Mouse (Mus musculus) megakaryocyte-erythroid progenitor cell, adult 5-6 weeks (primary cell): ENCODE data around the gene Dock2. TPM values are rescaled to one million over a fixed set of nuclear protein-coding genes. Genes with fewer than 3 reads are reported as not detected.

Source experiments
- ATAC-seq: replicated peaks from 2 replicates; pipeline ENCODE4 v1.8.0; 2016; ENCODE audit warnings: mild to moderate bottlenecking, inconsistent platforms; ENCODE audit not compliant: severe bottlenecking, poor library complexity, low FRiP score, low TSS enrichment
- total RNA-seq, 2 experiments: library from RNA; stranded (forward) in 1 of 2; stranded (reverse) in 1 of 2; fragments of 200-1000, 215-1000 nt in 1 of 2; fragments of >200 nt in 1 of 2; fragmentation: Nextera tagmentation in 1 of 2; gene quantifications; 2 replicates each; pipeline ENCODE4 v1.2.3; 2014 to 2017

Dock2 gene
- total RNA-seq, 2 experiments from 2014 or later: 39.0 to 41.0 TPM

DNA sequence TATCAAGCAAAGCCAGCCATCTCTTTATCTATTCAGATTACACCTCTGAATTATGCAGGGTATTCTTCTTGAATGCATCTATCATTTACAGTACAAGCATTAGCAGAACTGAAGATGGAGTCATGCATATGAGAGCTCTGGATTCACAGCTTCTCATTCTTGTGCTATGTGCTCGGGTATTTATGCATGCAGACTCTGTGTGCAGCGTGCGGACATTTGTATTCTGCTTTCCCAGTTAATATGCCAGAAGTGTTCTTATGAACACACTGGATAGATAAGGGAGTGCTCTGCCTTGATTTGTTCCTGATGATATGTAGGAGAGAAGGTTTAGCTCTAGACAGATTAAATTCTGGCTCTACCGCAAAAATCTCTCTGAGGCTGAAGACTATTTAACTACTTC is 333.7 kb downstream of the Dock2 start:
- ATAC-seq: no peak

DNA sequence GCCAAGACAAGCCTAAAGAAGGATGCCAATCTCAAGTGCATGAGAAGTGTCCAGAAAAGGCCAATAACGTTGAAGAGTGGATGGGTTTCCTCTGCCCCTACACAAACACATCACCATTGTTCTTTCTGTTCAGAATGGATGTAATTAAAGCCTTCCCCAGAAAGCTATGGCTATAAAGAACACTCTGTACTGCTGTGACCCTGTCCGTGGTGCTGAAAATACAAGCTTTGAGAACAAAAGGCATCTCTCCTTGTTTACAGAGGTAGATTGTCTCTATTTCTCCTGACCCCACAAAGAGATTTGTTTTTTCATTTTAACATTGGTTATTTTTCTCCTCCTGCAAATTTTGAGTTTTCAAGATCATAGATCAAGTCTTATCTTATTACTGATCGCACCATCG is 335.8 kb downstream of the Dock2 start:
- peak; percentile 71; the same call in 1 of the 2 replicates for ATAC-seq

DNA sequence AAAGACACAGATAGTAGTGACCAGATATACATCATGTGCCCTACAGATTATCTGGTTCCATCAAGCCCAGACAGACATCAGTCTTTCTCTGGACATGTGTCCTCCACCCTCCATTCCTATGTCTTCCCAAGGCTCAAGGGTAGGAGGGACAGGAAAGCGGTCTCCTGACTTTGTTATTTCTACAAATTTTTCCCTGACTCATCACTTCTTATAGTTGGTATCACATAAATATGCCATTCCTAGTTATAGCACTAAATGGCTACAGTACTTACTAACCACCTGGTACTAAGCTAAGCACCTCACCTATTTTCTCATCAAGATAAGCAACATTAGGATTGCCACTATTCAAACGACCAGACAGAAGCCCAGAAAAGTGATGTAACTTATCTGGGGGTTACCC is 345.3 kb downstream of the Dock2 start:
- ATAC-seq: no peak

DNA sequence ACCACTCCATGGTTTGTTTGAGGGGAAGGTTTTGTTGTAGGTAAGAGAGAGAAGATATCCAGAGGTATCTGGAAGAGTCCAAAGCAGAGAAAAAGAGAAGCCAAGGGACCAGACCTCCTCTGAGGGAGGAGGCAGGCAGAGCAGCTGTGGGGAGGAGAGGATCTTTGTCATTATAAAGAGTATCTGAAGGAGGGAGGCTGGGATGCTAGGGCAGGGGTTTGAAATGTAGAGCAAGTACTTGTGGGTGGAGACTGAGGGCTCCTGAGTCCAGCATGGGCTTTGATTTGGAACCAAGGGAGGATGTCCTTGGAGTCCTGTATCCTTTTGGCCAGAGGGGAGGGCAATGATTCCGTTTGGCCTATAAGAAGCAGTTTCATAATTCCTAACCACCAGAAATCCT is 346.2 kb downstream of the Dock2 start:
- no peak for ATAC-seq

DNA sequence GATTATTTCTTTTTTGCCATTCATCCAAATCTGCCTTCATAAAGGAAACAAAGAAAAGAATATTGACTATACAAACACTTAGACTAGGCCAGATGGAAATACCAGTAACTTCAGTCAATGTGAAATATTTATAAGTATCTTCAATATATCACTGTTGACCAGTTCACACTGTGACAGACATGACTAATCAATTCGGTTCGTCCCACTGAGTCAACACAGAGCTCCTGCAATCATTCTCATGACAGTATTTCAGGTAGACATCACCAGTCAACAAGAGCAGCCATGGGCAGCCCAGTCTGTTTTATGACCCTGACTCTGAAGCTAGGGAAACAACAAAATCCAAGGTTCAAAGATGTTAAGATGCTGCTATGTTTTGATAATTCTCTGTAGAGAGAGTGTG is 351.7 kb downstream of the Dock2 start:
- ATAC-seq: no peak

DNA sequence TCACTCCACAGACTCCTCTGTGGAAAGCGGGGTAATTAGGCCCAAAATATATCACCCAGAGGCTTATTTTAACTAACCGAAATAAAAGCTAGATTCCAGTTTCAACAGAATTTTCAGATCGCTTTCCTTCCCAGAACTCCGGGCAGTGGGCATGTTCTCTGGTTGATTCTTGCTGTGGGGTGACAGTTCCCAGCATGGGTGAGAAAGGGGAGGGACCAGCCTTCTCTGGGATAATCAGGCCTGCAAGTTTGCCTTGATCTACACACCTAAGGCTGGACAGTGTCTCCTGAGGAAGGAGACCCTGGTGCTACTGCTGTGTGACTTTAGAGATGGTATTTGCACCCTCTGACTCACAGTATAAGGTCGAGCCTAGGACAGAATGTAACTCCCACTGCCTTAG is 352.3 kb downstream of the Dock2 start:
- no peak for ATAC-seq

DNA sequence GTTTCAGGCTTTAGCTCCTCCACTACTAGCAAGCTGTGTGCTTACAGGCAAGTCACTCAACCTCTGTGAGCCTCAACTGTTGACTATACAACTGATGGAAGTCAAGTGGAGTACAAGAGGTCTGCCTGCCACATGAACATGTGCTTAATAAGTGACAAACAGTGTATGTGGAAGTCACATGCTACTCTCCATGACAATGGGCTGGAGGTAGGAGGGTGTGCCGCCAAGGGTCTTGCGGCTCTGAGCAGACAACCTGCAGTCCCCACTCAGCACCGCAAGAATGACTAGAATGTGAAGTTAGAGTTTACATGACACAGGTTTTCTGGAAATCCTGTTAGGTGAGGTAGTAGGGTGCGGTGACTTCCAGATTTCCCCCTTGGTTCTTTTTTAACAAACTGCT is 352.8 kb downstream of the Dock2 start:
- ATAC-seq: no peak

DNA sequence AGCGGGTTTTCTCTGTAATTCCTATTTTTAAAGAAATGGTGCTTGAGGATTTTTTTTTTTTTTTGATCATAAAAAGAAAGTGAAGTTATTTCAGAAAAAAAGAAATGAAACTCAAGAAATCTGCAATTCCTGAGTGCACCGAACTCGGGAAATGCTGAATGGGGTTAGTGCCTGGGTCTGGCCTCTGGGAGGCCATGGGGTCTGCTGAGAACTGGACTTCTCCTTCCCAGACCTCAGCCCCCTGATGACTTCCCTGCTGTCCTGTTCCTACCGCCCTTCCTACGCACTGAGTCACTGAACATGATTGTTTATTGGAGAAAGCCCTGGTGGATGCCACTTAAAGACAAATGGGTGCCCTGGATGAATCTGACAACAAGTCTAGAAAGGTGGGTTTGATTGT is 356.5 kb downstream of the Dock2 start:
- no peak for ATAC-seq

DNA sequence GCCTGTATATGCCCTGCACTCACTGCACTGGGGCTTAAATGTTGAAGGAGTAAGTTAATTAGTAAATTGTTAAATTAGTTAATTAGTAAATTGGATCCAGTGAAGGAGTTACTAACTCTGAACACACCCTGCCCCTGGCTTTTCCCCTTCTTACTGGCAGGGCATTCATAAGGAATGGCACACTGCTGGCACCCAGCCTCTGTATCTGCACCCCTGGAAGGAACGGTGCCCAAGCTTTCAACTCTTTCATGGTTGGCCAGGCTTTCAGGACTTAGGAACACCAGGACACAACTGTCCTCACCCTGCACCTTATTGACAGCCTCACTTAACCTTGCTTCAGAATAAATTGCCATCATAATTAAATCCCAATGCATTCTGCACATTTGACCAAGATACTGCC is 359.1 kb downstream of the Dock2 start:
- no peak for ATAC-seq

DNA sequence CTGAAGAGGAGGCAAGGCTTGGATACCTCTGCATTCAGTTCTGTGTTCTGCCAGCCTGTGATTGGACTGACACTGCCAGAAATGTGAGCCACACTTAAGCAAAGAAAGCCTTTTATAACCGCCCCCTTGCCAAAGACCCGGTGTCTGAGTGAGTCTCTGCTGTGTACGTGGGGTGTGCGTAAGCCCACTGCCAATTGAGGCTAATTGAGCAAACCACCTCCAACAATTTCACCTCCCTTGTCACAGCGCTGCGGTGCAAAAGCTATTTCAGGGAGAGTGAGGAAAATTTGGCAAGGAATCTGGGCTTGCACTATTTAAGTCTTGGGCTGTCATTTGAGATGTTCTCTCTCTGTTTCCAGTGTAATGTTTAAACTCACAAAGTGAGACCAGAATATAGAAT is 362.6 kb downstream of the Dock2 start:
- no peak for ATAC-seq

DNA sequence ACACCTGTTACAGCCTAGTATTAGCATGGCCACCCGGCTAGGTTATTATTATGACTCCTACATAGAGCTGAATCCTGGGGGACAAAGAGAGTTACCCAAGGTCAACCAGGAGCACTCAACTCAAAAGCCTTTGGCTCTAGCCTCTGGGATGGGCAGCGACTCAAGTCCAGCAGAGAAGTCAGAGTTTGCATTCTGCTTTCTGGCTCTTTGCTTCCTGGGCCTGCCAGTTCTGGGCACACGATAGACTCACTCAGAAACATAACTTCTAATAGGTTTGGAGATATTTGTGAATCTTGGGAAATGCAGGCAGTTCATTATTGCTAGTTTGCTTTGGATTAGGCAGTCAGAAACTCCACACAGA is 367.1 kb downstream of the Dock2 start:
- no peak for ATAC-seq

DNA sequence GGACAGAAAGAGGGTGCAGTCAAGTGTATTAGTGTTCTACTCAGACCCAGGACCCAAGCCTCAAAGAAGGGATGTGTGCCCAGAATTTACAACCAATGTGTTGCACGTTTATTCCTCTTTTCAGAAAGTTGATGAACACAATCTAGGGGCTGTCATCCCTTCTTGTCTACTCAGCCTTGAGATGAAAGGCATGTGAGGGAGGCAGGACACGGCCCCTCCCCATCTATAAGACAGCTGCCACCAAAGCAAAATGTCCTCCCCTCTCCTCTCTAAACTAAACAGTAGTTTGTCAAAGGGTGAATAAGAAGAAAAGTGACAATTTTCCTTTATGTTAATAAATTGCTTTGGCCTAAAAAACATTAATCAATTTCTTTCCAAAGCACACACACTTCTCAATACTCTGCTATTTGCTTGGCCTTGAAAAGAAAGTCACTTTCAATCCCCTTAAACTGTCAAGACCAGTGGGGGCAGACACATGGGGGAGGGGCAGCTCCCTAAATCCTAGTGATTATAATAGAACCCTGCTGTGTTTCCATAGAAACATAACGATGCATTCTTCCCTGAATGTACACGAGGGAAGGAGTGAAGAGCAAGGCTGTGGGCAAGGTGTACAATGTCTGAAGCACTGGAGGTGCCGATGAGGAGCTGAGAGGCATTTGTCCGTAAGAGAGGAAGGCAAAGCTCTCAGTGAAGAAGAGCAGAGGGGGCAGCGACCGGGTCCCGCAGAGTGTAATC is 367.6 kb downstream of the Dock2 start:
- ATAC-seq: no peak

DNA sequence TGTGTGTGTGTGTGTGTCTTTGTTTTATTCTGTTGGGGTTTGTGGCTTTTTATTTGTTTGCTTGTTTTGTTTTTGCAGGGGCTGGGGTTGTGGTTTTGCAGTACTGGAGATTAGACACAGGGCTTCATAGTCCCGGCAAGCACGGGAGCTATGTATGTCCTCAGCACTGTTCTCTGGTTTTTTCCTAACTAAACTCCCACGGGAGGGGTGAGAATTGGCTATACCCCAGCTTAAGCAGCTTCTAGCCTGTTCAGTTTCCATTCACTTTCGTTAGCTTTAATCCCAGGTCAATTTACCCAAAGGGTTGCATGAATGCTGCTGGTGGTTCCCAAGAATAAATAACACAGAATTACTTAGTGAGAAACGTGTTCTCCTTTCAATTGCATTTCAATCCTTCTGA is 376.8 kb downstream of the Dock2 start:
- ATAC-seq: no peak

DNA sequence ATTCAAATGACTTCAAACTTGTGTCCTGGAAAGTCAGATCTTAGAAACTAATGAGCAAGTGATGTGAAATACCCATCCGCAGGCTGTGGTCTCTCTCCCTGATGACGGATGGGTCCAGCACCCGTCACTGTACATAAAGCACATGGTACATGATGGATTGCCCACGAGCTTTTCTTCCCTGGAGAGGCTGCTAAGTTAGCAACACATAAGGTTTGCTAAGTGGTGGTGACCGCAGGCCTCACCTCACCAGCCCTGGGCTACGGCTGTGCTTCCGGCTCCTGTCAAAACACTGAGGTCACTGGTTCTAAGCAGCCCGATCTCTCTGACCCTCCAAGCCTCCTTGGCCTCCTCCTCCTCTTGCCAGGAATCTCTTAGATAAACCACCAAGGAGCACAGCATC is 377.4 kb downstream of the Dock2 start:
- no peak for ATAC-seq

DNA sequence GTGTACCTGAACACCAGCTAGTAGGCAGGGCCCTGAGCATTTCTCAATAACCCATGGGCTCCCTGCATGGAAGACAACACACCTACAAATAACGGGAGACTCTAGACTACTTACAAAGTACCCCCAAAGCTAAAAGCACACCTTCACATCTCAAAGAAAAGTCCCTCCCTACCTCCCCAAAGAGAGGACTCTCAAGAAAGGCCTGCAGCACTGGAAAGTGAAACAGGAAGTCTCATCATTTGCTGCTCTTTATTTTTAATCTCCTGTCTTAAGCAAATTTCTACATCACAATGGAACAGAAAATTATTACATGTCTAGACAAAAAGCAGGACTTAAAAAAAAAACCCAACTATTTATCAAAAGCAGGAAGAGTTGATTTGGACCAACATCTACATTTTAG is 378.4 kb downstream of the Dock2 start:
- no peak for ATAC-seq

DNA sequence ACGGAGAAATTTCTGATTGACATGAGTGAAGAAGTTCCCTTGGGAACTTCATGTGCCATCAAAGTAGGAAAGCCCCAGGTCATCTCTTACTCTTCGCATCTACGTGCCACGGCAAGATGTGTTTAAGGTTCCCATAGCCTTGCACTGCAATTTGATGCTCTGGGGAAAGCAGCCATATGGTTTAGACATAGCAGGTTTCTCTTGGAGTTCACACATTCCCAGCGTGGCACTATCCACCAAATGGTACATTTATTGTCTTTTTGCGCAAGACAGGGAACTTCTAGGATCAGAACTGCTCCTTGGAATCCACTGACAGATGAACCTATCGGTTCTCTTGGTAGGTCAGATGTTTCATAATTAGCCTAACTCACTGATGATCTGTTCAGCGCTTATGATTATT is 382.3 kb downstream of the Dock2 start:
- no peak for ATAC-seq

DNA sequence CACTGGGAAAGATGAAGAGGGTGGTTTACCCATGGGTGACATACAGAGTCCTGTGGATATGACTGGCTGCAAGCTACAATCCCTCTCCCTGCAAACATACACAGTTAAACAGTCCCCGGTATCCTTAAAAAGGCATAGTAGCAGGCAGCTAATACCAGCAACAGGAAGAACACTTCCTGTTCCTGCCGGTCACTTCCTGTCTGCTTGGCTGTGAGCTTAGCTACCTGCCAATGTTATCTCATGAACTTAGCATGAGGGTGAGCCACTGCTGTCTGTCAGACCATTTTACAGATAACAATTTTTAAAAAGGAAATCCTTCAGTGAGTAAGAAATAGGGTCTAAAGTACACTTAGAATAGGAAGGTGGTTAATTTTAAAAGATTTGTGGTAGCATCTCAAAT is 385.1 kb downstream of the Dock2 start:
- ATAC-seq: no peak; the same call in 1 of the 2 replicates

DNA sequence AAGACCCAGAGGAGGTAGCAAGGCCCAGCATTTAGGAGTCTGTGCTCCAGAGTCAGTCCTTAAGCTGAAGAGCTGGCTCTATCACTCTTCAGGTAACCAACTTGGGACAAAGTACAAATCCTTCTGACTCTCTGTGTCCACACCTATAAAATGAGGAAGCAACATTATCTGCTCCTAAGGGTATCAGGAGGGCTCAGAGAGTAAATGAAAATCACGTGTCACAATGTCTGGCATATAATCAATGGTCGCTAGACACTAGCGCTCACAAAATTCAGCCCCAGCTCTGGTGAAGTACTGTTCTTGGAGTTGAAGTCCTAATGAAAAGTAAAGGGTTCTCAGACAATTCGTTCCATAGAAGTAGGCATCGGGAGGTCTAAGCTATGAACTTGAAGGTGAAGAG is 386.0 kb downstream of the Dock2 start:
- ATAC-seq: no peak

DNA sequence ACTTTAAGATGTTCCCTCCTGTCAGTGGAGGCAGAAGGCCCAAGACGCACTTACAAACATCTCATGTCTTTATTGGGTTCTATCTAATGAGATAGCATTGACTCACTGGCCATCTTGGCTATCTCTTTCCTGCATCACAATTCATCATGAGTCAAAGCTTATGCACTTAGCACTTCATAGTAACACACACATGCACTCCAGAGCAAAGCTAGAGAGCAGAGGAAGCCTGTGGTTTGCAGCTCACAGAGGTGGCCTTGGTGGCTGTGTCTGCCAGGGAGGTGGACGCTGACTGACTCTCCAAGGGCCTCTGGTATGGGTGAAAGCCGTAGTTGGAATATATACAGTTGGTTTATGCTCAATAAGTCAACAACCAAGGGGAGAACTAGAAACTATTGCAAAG is 387.9 kb downstream of the Dock2 start:
- no peak for ATAC-seq

DNA sequence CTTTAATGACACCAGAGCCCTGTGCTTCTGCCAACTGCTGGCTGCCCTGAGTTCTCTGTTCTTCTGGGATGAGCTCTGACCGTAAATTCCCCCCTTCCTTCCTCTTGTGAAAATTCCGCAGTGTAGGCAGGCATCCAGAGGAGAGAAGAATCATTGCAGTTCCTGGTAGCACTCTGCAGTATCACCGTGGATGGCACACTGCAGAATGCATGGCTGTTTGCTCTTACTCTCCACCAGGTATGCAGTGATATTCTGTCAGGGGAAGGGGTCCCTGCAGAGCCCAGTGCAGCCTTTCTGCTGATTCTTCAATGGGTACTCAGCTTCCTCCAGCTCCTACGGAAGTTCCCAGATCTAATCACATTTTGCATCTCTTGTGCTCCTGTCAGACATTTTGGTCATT is 391.6 kb downstream of the Dock2 start:
- no peak for ATAC-seq

DNA sequence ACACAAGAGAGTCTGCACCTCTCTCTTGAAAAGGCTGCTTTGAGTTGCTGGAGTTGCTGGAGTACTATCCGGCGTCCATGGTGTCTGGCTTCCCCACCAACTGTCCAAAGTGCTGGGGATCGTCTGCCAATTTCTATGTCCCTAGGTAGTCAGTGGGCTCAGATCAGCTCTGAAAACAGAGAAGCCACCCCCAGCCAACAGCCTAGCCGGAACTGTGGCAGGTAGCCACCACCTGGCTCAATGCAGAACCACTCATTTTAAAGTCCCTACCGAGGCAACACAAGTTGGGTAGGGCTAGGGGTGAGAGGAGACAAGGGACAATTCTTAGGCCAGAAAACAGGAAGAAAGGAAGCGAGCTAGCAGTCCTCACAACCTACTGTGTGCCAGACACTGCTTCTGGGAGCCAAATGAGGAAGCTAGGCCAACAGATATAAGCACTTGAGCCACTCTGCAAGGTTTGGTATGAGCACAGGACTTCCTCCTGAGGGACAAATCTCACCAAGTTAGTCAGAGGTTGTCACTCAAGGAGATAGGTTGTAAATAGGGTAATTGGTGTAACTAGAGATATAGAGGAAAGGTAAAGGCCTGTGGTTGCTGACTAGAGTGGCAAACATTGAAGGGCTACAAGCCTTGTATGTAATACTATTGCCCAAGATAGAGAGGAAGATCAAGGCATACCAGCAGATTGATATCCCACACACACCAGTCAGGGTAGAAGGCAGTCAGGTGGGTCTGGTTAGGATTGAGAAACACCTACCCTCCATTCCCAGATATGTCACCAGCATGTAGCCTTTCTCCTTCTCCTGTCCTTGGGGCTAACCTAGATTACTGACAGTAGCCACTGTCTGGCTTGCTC is 394.2 kb downstream of the Dock2 start:
- ATAC-seq: no peak
